In genomic region chr15:94444437-94445136, GRCm38 (mm10) we compare ENCODE assay signal across 10 mouse cellular contexts. TPM values are rescaled to one million over a fixed set of nuclear protein-coding genes. Genes with fewer than 3 reads are reported as not detected.
DNase-seq lines count a peak whose midpoint lies in the region; ATAC-seq lines count a peak whose summit lies in the region.
"Had no signal": no experiment of that assay in that cellular context is flagged by ENCODE, and none has a peak within 500 bp of the region (broad histone marks: within the 10 kb centered on the region; RNA-seq: fewer than 3 reads in every experiment).

No protein-coding gene starts in this region.

- no peaks in the 10 kb centered on the region for H3K36me3 ChIP-seq in heart, embryonic 10.5 days
- H3K36me3 ChIP-seq in megakaryocyte, embryonic 14.5 days (replicated peaks; ENCODE audit: low read length): no peaks in the 10 kb centered on the region
- no peaks in the 10 kb centered on the region for H3K36me3 ChIP-seq in limb, embryonic 11.5 days (ENCODE audit: control insufficient read depth, insufficient read depth, low read length)
- H3K36me3 ChIP-seq in stomach, embryonic 16.5 days (ENCODE audit: control insufficient read depth, insufficient read depth, low read length): no peaks in the 10 kb centered on the region
- H3K36me3 ChIP-seq: neural tube, embryonic 13.5 days had no signal

- no peaks in the 10 kb centered on the region for H3K27me3 ChIP-seq in heart, embryonic 10.5 days (ENCODE audit: insufficient read depth, poor library complexity, severe bottlenecking)
- H3K27me3 ChIP-seq in megakaryocyte, embryonic 14.5 days (replicated peaks): no peaks in the 10 kb centered on the region
- H3K27me3 ChIP-seq in limb, embryonic 11.5 days (ENCODE audit: control insufficient read depth, insufficient read depth, low read length): no peaks in the 10 kb centered on the region
- no peaks in the 10 kb centered on the region for H3K27me3 ChIP-seq in stomach, embryonic 16.5 days (ENCODE audit: control insufficient read depth, insufficient read depth, low read length)
- H3K27me3 ChIP-seq: neural tube, embryonic 13.5 days had no signal

- H3K4me1 ChIP-seq in heart, embryonic 10.5 days: peaks cover 10% of the 10 kb centered on the region
- H3K4me1 ChIP-seq in megakaryocyte, embryonic 14.5 days: peaks cover 24% of the 10 kb centered on the region
- peaks cover 8% of the 10 kb centered on the region; the same call in 1 of the 2 replicates for H3K4me1 ChIP-seq in limb, embryonic 11.5 days (ENCODE audit: control insufficient read depth, insufficient read depth, low read length)
- peaks cover 11% of the 10 kb centered on the region for H3K4me1 ChIP-seq in stomach, embryonic 16.5 days (ENCODE audit: control insufficient read depth, insufficient read depth, low read length)

- no peak for ATAC-seq in megakaryocyte, adult 5-6 weeks (ENCODE audit: poor library complexity, severe bottlenecking)
- no peak for ATAC-seq in limb, embryonic 11.5 days (ENCODE audit: insufficient number of reproducible peaks, low FRiP score, low TSS enrichment, low read depth)
- ATAC-seq in stomach, embryonic 16.5 days (ENCODE audit: insufficient read depth, low FRiP score): peak; percentile 45; the same call in 1 of the 2 replicates
- no peak for ATAC-seq in cerebellum, adult (ENCODE audit: insufficient number of reproducible peaks, low FRiP score, low TSS enrichment)

- H3K4me3 ChIP-seq in heart, embryonic 10.5 days: no peak overlapping the region
- H3K4me3 ChIP-seq in megakaryocyte, embryonic 14.5 days (replicated peaks): peak overlapping the region; percentile 69
- H3K4me3 ChIP-seq in limb, embryonic 11.5 days (ENCODE audit: low read depth, low read length): no peak overlapping the region
- H3K4me3 ChIP-seq in stomach, embryonic 16.5 days (replicated peaks; ENCODE audit: low read length): no peak overlapping the region
- H3K4me3 ChIP-seq: neural tube, embryonic 13.5 days had no signal

- DNase-seq in heart, embryonic 10.5 days (ENCODE audit: low spot score): no peak
- no peak for DNase-seq in heart, adult 18-20 months
- peak; percentile 42 for DNase-seq in limb, embryonic 11.5 days (ENCODE audit: low spot score)
- no peak for DNase-seq in thymus, postnatal 14 days

- H3K9ac ChIP-seq in limb, embryonic 11.5 days (ENCODE audit: low read length): no peak overlapping the region
- no peak overlapping the region for H3K9ac ChIP-seq in stomach, embryonic 16.5 days (ENCODE audit: low read length)
- H3K9ac ChIP-seq: hindbrain, embryonic 14.5 days; neural tube, embryonic 13.5 days had no signal

- WGBS in heart, embryonic 10.5 days: 58% methylated on average over 8 of the region's 8 CpGs
- 59% methylated on average over 8 of the region's 8 CpGs for WGBS in limb, embryonic 11.5 days
- WGBS in stomach, embryonic 16.5 days: 27% methylated on average over 8 of the region's 8 CpGs

- H3K9me3 ChIP-seq in heart, embryonic 10.5 days: no peaks in the 10 kb centered on the region
- H3K9me3 ChIP-seq in megakaryocyte, embryonic 14.5 days: no peaks in the 10 kb centered on the region; the same call in 1 of the 2 replicates
- H3K9me3 ChIP-seq in limb, embryonic 11.5 days (ENCODE audit: control insufficient read depth, low read length): no peaks in the 10 kb centered on the region
- H3K9me3 ChIP-seq in stomach, embryonic 16.5 days (replicated peaks; ENCODE audit: control insufficient read depth, low read length): no peaks in the 10 kb centered on the region
- H3K9me3 ChIP-seq: neural tube, embryonic 13.5 days had no signal

- H3K27ac ChIP-seq in heart, embryonic 10.5 days: peak overlapping the region; percentile 31
- H3K27ac ChIP-seq in limb, embryonic 11.5 days (replicated peaks; ENCODE audit: low read depth, low read length): 0 out of 2 replicates have a peak overlapping the region, but pooled peaks have one; percentile 30
- peak overlapping the region; percentile 77 for H3K27ac ChIP-seq in stomach, embryonic 16.5 days (ENCODE audit: low read length)
- H3K27ac ChIP-seq: hindbrain, embryonic 14.5 days; neural tube, embryonic 13.5 days had no signal

- H3K4me2 ChIP-seq in limb, embryonic 11.5 days (ENCODE audit: low read depth, severe bottlenecking): no peak overlapping the region
- H3K4me2 ChIP-seq in stomach, embryonic 16.5 days (ENCODE audit: low read depth, low read length): no peak overlapping the region
- H3K4me2 ChIP-seq: hindbrain, embryonic 14.5 days; neural tube, embryonic 13.5 days had no signal

RNA-seq across cellular contexts. Expression of gene Adamts20, which starts 20.6 kb away (rescaled TPM):
- 0.87 and 2.4 TPM in 2 replicates for polyA plus RNA-seq in heart, embryonic 10.5 days (2016; fragmentation: Nextera tagmentation; extraction: Ambion mirVana)
- under 1 TPM; 0.07 to 0.23 TPM for total RNA-seq in heart, adult 18-20 months (2021)
- polyA plus RNA-seq in megakaryocyte, embryonic 14.5 days (2012; ENCODE audit: insufficient read depth, low replicate concordance): 0.39 TPM in 1 of 2 replicates, not detected in the other
- total RNA-seq in megakaryocyte, adult 5-6 weeks (2015): not detected in 2 replicates
- total RNA-seq in megakaryocyte, adult 5-6 weeks (2017): not detected in 2 replicates
- 4.9 and 5.2 TPM in 2 replicates for polyA plus RNA-seq in limb, embryonic 11.5 days (2014; fragmentation: Nextera tagmentation; extraction: Ambion mirVana)
- 0.95 and 2.1 TPM in 2 replicates for polyA plus RNA-seq in stomach, embryonic 16.5 days (2015; fragmentation: Nextera tagmentation; extraction: Ambion mirVana)
